Mouse (Mus musculus): ENCODE measurements at regions not wholly inside any gene's neighbourhood (a gene's known extent, or its start where the extent isn't known, plus 50 kb on each side); places are given as distances from the start of the nearest gene placed in this dataset.

DNA sequence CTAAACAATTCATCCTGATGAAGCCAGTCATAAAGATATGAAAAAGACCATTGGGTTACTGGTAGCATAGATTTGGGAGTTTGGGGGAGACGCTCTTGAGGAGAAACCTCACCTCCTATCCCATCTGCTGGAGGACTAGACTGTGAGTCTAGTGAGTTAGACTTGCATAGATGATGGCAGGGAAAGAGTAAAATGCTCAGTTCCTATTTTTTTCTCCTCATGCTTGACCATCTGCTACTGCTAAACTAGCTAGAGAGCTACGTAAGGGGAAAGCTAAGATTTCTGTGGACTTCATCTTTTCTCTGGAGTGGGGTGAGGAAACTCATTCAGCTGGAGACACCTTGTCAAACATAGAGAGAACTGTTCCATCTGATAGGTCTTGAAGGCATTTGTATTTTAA, 118.4 kb upstream of the Gnao1 start:
- no peak for DNase-seq

DNA sequence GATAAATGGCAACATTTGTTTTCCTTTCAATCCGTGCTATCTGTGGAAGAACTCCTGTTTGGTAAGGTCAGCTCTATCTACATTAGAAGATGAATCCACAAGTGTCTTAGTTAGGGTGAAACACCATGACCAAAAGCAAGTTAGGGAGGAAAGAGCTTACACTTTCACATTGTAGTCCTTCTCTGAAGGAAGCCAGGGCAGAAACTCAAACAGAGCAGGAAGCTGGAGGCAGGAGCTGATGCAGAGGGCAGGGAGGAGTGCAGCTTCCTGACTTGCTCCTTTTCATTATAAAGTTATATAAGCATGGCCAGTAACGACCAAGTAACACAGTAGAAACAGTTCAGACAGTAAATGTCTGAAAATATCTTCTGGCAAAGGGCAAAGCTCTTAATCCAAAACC, 117.9 kb upstream of the Gnao1 start:
- DNase-seq = no peak

DNA sequence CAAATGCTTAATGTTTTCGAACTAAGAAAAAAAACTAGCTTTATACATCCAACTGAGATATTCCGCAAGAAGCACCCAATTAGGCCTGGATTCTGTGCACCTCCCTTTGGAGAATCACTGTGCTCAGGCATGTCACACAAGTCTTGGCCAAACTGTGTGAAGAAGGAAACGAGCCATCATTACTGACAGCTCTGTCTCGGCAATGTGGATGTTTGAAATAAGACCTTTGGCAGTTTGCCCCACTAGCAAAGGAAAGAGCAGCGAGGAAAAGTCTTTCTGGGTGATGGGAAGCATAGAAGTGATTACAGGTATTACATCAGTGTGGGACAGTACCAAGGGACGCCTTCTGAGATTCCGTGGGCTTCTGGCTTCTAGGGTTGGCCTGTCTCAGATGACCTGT, 112.6 kb upstream of the Gnao1 start:
- DNase-seq = no peak

DNA sequence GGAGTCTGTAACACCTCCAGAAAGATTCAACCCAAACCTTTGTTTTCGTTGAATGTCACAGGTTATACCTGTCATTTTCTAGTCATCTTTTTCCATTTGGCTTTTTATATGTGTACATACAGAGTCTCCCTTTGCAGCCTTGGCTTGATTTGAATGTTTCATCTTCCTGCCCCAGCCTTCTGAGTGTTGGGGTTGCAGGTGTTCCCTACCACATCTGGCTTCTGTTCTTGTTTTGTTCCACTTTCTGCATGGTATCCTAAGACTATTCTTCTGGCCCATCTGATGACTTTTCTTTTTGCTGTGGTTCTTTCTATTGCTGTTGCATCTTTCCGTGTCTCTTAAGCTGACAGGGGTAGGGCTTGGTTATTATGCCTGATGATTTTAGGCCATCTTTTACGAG, 111.3 kb upstream of the Gnao1 start:
- DNase-seq = no peak

DNA sequence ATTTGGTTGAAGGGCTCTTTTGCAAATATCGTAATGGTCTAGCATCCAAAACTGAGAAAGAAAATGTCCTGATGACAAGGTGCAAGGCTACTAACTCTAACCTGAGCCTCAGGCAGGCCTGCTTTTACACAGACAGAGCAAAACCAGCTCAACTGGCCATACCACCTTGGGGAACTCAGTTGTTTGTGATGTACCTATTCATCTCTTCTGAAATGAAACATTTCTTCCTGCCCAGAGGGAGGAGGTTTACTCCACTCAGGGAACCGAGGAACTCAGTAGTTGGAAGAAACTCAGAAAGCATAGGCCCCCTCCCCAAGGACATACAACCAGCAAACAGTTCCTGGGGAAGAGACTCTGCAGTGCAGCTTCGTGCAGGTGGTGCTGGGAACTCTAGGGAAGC, 108.4 kb upstream of the Gnao1 start:
- DNase-seq = no peak

DNA sequence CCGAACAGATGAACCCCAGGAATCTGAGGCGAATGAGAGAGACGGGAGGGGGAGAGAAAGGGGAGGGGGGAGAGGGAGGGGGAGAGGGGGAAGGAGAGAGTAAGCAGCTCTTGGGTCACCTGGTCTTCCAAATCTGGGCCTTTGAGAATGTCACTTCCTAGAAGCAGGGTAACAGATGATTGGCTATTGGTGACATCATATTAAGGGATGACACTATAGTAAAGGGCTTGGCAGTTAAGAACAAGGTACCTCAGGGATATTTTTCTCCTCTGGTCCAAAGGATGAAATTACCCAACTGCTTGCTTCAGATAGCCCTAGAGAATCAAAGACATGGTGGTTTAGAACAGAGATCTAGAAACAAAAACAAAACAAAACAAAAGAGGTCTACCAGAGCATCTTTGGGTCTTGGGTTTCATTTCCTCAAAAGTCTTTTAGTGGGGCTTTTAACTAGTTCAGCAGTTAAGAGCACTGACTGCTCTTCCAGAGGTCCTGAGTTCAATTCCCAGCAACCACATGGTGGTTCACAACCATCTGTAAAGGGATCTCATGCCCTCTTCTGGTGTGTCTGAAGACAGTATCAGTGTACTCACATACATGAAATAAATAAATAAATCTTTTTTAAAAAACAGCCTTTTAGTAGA, 97.6 kb upstream of the Gnao1 start:
- no peak for DNase-seq

DNA sequence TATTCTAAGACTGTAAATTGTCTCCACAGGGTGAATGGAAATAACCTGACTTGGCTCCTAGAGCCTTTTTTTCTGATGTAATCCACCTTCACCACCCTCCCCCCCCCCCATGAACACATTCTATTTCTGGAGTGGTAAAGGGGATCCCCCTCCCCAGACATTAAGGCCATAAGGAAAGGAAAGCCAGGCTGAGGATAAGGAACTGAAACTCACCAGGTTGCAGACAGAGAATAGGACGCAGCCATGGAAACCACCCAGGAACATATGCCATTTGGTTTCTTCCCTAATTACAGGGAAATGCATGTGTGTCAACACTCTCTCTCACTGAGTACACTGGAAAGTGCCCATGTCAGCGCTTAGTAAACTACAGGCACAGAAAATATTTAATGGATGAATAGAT, 96.5 kb upstream of the Gnao1 start:
- DNase-seq = no peak

DNA sequence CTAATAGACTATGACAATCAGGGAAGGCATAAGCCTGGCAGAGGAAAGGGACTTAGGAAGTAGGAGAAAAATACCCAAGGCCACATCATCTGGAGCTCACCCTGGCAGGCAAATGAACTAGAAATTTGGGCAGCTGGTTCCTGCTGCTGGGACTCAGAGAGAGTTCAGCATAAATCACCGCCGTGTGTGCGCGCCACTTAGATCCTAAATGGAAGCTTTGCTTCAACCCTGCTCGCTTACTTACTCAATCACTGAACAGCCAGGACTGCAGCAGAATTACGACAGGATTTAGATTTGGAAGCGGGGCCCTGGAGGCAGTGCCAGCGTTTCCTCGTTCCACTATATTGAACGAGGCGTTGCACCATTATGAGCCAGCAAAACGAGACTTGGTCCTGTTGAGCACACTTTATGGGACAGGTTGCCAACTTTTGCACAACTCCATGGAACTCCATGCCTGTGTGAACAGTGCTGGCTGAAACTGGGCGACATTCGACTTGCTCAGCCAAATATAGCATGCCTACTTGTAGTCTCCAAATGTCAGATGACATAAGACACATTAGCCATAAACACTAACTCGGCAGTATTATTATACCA, 84.8 kb upstream of the Gnao1 start:
- DNase-seq = no peak

DNA sequence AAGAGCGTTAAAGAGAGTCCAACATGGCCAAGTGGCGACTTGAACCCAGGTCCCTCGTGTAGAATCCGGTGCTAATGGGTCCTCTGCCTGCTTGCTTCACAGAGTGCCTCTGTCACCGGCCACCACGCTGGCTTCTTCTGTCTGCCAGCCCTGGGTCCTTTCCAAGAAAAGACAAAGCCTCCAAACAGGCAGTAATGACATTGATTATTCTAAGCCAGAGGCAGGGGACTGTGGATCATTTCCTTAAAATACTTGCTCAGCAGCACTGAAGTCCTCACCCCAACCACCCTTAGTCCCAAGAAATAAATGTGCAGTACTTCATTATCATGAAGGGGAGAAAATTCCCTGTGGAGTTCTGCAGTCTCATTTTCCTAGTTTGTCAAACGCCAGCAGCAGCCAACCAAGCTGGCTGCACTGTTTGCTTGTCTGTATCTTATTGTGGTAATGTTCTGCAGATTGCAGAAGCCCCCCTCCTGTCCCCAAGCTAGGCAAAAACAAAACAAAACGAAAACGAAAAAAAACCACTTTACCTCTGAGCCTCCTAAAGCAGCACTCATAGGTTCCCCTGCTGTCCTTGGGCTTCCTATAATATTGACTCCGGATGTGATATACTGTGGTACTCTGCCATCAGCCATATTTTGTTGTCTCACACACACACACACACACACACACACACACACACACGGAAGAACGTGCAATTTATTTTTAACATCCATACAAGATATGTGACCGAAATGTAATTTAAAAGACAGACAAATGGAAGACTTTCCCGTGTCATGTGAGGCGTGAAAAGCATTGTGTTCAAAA, 80.4 kb upstream of the Gnao1 start:
- DNase-seq = no peak

DNA sequence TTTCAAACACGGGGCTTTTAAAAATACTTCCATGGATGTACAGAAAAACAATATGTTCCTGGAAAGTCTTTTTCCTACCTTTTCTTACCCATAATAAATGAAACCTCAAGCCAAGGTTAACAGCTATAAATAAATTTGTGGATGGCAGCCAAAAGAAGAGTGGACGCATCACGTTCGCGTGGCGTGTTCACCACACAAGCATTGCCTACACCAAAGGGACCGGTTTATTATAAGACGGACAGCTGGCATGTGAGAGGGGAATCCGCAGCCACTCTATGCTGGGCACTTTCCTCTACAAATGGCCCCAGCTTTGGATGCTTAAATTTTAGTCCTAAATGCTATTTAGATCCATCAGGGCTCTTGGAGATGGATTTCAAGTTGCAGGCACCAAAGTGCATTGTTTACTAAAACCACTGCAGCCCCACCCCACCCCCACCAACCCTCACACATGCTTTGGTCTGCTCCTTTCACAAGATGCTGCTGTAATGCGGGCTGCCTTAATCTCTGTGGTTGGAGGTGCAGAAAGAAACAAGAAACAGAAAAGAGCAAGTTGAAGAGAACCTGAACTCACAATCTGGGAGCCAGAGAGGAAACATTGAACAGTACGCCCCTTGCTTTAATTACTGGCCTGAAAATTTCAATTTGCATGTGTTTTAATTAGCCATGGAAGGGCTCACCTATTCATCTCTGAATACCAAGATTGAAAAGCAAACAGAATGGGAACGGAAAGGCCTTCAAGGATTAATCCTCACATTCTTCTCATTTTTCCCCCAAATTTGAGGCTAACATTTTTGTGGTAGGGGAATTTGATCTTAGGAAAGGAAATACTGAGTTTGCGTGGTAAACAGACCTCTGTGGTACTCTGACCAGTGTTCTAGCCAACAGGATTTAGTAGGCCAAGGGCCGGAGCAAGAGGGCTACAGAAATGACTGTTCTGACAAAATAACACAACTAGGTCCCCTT, 78.7 kb upstream of the Gnao1 start:
- DNase-seq = no peak

DNA sequence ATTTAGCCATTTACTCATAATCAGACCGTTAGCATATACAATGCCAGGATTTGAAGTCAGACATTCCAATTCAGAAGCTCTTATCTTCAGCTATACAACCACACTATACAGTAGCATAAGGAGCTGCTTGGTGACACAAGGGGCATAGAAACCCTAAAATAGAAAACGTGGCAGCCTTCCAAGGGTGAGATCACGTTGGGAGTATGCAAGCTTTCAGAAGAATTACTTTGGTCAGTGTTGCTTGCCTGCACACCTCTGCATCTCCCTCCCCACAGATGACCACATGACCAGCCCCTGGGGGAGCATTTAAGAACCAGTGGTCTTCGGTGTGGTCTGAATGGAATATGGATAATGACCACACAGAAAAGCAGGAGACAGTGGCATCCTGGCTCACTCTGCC, 74.9 kb upstream of the Gnao1 start:
- DNase-seq = no peak

DNA sequence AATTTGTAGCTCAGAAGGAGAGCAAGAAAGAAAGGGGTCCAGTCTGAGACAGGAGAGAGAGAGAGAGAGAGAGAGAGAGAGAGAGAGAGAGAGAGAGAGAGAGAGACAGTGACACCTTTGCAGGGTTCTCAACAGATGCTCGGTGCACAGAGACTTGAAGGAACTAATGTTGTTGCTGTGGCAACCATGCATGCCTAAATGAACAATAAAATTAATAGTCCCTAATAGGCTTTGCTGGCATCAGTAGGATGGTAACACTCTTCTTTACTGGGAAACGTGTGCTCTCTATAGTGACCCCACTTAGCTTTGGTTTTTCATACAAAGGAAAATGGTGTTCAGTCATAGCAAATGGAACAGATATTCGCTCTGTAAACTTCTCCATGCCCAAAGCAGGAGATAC, 69.5 kb upstream of the Gnao1 start:
- no peak for DNase-seq

DNA sequence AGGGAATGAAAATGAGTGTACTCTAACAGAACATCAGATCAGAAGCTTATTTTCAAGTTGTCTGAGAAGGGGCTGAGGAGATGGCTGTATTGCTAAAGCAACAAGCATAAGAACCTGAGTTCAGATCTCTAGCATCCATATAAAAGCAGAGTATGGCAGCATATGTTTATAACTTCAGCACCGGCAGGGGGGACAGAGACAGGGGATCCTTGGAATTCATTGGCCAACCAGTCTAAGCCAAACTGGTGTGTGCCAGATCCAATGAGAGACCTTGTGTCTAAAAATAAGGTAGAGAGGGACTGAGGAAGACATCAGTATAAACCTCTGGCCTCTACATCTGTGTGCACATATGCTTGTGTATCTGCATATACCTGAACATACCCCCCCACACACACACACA, 61.0 kb upstream of the Gnao1 start:
- no peak for DNase-seq

DNA sequence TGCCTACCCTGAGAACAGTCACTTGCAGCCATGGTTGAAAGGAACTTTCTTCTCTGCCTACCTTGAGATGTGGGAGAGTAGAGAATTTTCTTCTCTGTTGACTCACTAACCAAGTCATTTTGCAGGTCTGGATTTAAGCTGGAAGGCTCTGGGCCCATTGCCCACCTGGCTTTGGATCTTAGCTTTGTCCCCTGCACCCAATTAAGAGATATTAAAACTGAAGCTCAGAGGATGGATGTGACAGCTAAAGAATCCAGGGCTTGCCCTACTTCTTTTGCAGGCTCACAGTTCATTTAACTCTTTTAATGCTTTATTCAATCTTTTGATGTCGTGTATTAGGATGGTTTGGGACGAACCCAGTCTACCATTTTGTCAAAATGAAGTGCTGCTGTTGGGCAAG, 58.8 kb upstream of the Gnao1 start:
- DNase-seq = no peak

DNA sequence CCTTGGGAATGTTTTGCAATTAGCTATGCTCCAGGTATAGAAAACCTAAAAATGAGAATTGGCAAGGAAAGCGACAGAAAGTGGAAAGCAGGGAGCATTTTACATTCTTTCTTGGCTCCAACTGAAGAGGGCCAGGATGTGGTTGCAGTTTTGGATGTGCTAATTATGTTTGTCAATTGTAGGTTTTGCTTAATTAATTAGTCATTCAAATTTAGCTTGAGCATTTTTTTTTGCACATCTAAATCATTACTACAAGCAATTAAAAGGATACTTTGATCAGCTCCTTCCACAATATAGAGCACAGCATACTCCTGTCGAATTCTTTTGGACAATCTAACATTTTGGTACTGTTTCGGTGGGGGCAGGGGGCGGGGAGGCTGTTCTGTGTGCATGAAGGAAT, 53.8 kb upstream of the Gnao1 start:
- no peak for DNase-seq
